Mouse (Mus musculus) layer of hippocampus, adult 6 months (tissue): ENCODE measurements around the gene Usp9x. TPM values are rescaled to one million over a fixed set of nuclear protein-coding genes. Genes with fewer than 3 reads are reported as not detected.

Source experiments
- long read RNA-seq, 2 experiments: library from polyadenylated mRNA; unstranded; transcript quantifications; one replicate each; pipeline ENCODE4 v2.0.0; 2019 to 2020
- polyA plus RNA-seq: library from polyadenylated mRNA; unstranded; fragments of <200 nt; fragmentation: Nextera tagmentation; gene quantifications from 2 replicates; pipeline ENCODE4 v1.2.3, GENCODE M21; 2021

Usp9x gene
- 47.6 and 61.7 TPM in 2 replicates for polyA plus RNA-seq
- long read RNA-seq, experiment 1, partial matches to known transcripts = 34 of 46 reads
- long read RNA-seq, experiment 1, other reads (novel, unspliced or antisense) = 12 of 46 reads
- long read RNA-seq, experiment 2, partial matches to known transcripts = 47 of 59 reads
- long read RNA-seq, experiment 2, other reads (novel, unspliced or antisense) = 12 of 59 reads

GRCm38 (mm10) chrX:13071241-13071775 lies at the start of gene Usp9x:
Gene Usp9x (plus strand): TSS chrX:13071498.

Other genes starting within 250 kb of the Usp9x start
- gene Ddx3x, start 209.5 kb downstream of the Usp9x start, polyA plus RNA-seq = 18.9 and 20.5 TPM in 2 replicates